22 mouse cellular contexts compared by ENCODE assay signal in the genomic region with DNA sequence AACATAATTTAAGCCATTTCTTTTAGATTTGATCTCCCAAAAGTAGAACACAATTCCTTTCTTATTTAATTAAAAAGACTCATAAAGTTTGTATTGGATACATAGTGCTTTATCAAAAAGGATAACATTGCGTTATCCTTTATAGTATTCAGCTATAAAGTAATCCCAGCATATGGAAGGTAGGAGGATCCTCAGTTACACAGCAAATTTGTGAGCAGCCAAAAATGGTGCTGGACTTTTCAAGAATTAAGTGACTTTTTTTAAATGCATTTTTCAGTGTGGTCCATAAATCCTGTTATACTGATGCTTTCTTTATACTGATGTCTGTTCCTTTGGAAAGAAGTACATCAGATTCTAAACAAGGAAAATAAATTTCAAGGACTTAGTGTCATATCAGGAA.
DNase-seq lines count a peak whose midpoint lies in the region; ATAC-seq and TF ChIP-seq lines count a peak whose summit lies in the region.
"Had no signal": no experiment of that assay in that cellular context is flagged by ENCODE, and none has a peak within 500 bp of the region (broad histone marks: within the 10 kb centered on the region; RNA-seq: fewer than 3 reads in every experiment).

No protein-coding gene starts in this region.

- no peak overlapping the region for H3K9ac ChIP-seq in intestine, postnatal 0 days (ENCODE audit: low read depth, low read length)

- no peak overlapping the region for H3K27ac ChIP-seq in intestine, postnatal 0 days (ENCODE audit: low read depth, low read length)

- H3K4me1 ChIP-seq in intestine, postnatal 0 days (replicated peaks; ENCODE audit: control insufficient read depth, insufficient read depth, low read length), result no peaks in the 10 kb centered on the region

- peak; percentile 65; the same call in 1 of the 2 replicates for ATAC-seq in frontal cortex, adult (ENCODE audit: low TSS enrichment)
- ATAC-seq in intestine, postnatal 0 days, result no peak
- ATAC-seq: activated CD4-positive, CD25-positive, alpha-beta regulatory T cell, adult 4 months; CD4-positive, CD25-positive, alpha-beta regulatory T cell, adult 4 months; Patski had no signal

- H3K4me3 ChIP-seq in intestine, postnatal 0 days (ENCODE audit: low read depth, low read length), result no peak overlapping the region

- DNase-seq in frontal cortex, postnatal 10 days (ENCODE audit: low spot score in 2 of 2), result no peak
- peak; percentile 43 for DNase-seq in brain, adult 2 months (ENCODE audit: low read depth, low spot score)
- DNase-seq in telencephalon, adult 2 months (ENCODE audit: low read depth, low spot score), result peak; percentile 51
- no peak for DNase-seq in ovary, postnatal 14 days (ENCODE audit: low spot score)
- DNase-seq: adrenal gland, adult 2 months; adrenal gland, adult 8-10 months; adrenal gland, postnatal 10 days; adrenal gland, postnatal 14 days; adrenal gland, postnatal 25 days; adrenal gland, postnatal 36 days; B cell, adult 2 months; cerebellum, adult 11 months; cerebellum, adult 11-12 months; cerebellum, adult 18-20 months; cerebellum, adult 2 months had no signal

- H3K27me3 ChIP-seq in intestine, postnatal 0 days (replicated peaks; ENCODE audit: control insufficient read depth, insufficient read depth, low read length), result no peaks in the 10 kb centered on the region
- H3K27me3 ChIP-seq: CH12.LX, Patski had no signal

- 96% methylated on average over 1 of the region's 1 CpGs for WGBS in intestine, postnatal 0 days

- no peak for TF ChIP-seq CTCF in intestine, postnatal 0 days (IDR thresholded peaks at IDR 0.05; ENCODE audit: low read depth)

- H3K9me3 ChIP-seq in intestine, postnatal 0 days (ENCODE audit: control insufficient read depth), result no peaks in the 10 kb centered on the region
- H3K9me3 ChIP-seq: G1E had no signal

- no peak overlapping the region for H3K4me2 ChIP-seq in intestine, postnatal 0 days (replicated peaks; ENCODE audit: low read depth)

- H3K36me3 ChIP-seq in intestine, postnatal 0 days (ENCODE audit: control insufficient read depth, insufficient read depth), result no peaks in the 10 kb centered on the region

Comparison
In these comparisons a context has a peak if more than half of its experiments do, and no peak if none do; other contexts are left out.
1. DNase-seq: peak in brain, adult 2 months (single experiment) and telencephalon, adult 2 months (single experiment); none in frontal cortex, postnatal 10 days (0 of 2) and ovary, postnatal 14 days (single experiment).